Mouse (Mus musculus): Measurements from ENCODE around the gene Rbfox1. TPM values are rescaled to one million over a fixed set of nuclear protein-coding genes. Genes with fewer than 3 reads are reported as not detected.

The Rbfox1 gene
- total and polyA plus RNA-seq, 3 experiments: not detected

DNA sequence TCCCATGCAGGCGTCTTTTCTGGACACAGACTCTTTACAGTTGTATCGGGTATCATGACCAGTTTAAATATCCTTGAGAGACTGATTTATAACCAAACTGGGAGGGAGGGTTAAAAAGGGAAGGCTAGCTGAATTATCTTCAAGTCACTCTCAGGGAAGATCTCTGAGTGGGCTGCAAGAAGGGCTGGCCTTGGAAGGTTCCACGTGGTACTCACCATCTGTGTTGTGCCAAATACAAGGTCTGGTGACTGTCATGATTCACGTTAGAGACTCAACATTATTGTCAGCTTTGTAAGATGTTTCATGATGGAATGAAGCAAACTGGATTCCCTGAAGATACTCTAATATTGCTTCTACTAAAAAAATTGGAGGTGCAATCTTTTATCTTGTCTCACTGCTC is 847.5 kb downstream of the Rbfox1 start:
- H3K4me3 ChIP-seq (ENCODE audit: control insufficient read depth in 1 of 2, insufficient read depth in 1 of 2, low read depth in 2 of 2, low read length in 2 of 2): no peak overlapping the region
- no peaks in the 10 kb centered on the region for H3K79me2 ChIP-seq (ENCODE audit: control insufficient read depth, insufficient read depth, low read length, poor library complexity)
- no peak overlapping the region for H3K9ac ChIP-seq (ENCODE audit: control insufficient read depth, low read depth, low read length, poor library complexity, severe bottlenecking)
- TF ChIP-seq KAT2A (conservative IDR thresholded peaks at IDR 0.05; ENCODE audit: low read depth, low read length) (no peak), GABPA (IDR thresholded peaks at IDR 0.05; ENCODE audit: low read depth, low read length) (no peak), RCOR1 (IDR thresholded peaks at IDR 0.05; ENCODE audit: low read depth, low read length) (no peak), CHD2 (IDR thresholded peaks at IDR 0.05; ENCODE audit: low read length) (no peak), POLR2AphosphoS5 (IDR thresholded peaks at IDR 0.05; ENCODE audit: borderline replicate concordance, low read depth, low read length) (no peak), ZKSCAN1 (IDR thresholded peaks at IDR 0.05; ENCODE audit: low read depth, low read length) (no peak), MEF2A (IDR thresholded peaks at IDR 0.05; ENCODE audit: extremely low read depth, insufficient replicate concordance, low read depth, low read length, poor library complexity, severe bottlenecking) (no peak), MYB (IDR thresholded peaks at IDR 0.05; ENCODE audit: low read depth, low read length) (no peak), SMC3 (IDR thresholded peaks at IDR 0.05; ENCODE audit: low read depth, low read length) (no peak), E2F4 (IDR thresholded peaks at IDR 0.05; ENCODE audit: borderline replicate concordance, low read depth, low read length) (no peak), MAZ (IDR thresholded peaks at IDR 0.05; ENCODE audit: low read depth, low read length) (no peak), MAX (IDR thresholded peaks at IDR 0.05; ENCODE audit: low read length) (no peak)
- H3K27me3 ChIP-seq (ENCODE audit: control insufficient read depth in 1 of 2, insufficient read depth in 2 of 2, low read length in 2 of 2): no peaks in the 10 kb centered on the region
- H3K36me3 ChIP-seq (ENCODE audit: control insufficient read depth in 1 of 2, insufficient read depth in 2 of 2, low read length in 2 of 2): no peaks in the 10 kb centered on the region
- H3K27ac ChIP-seq (ENCODE audit: control insufficient read depth, low read depth, low read length): no peak overlapping the region
- DNase-seq (ENCODE audit: low read depth, low spot score): no peak
- no peaks in the 10 kb centered on the region for H3K9me3 ChIP-seq (replicated peaks; ENCODE audit: insufficient read depth, low read length)
- H3K4me1 ChIP-seq (ENCODE audit: control insufficient read depth in 1 of 2, insufficient read depth in 2 of 2, low read length in 2 of 2): no peaks in the 10 kb centered on the region

DNA sequence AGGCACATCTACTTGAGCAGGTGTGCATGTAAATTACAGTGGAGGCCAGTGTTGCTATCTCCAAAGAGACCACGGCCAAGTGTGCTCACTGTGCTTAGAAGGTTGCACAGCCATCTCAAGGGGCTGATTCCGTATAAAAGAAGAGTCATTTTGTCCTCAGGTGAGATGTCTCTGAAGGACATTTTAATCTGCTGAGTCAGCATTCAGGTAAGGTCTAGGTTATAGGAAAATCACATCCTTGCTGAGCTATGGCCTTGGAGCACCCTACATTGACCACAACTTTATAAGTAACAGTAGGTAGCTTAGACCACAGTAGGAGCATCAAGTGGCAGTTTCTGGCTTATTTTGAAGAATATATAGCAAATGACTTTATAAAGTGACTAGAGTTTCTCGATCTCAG is 848.3 kb downstream of the Rbfox1 start:
- DNase-seq (ENCODE audit: low read depth, low spot score): no peak
- no peaks in the 10 kb centered on the region for H3K79me2 ChIP-seq (ENCODE audit: control insufficient read depth, insufficient read depth, low read length, poor library complexity)
- H3K4me3 ChIP-seq (ENCODE audit: control insufficient read depth in 1 of 2, insufficient read depth in 1 of 2, low read depth in 2 of 2, low read length in 2 of 2): no peak overlapping the region
- no peak overlapping the region for H3K9ac ChIP-seq (ENCODE audit: control insufficient read depth, low read depth, low read length, poor library complexity, severe bottlenecking)
- no peaks in the 10 kb centered on the region for H3K9me3 ChIP-seq (replicated peaks; ENCODE audit: insufficient read depth, low read length)
- H3K36me3 ChIP-seq (ENCODE audit: control insufficient read depth in 1 of 2, insufficient read depth in 2 of 2, low read length in 2 of 2): no peaks in the 10 kb centered on the region
- TF ChIP-seq CHD2 (IDR thresholded peaks at IDR 0.05; ENCODE audit: low read length) (no peak), MAFK (IDR thresholded peaks at IDR 0.05; ENCODE audit: borderline replicate concordance, low read depth, low read length) (peak; percentile 88)
- H3K27me3 ChIP-seq (ENCODE audit: control insufficient read depth in 1 of 2, insufficient read depth in 2 of 2, low read length in 2 of 2): no peaks in the 10 kb centered on the region
- H3K4me1 ChIP-seq (ENCODE audit: control insufficient read depth in 1 of 2, insufficient read depth in 2 of 2, low read length in 2 of 2): no peaks in the 10 kb centered on the region
- no peak overlapping the region for H3K27ac ChIP-seq (ENCODE audit: control insufficient read depth, low read depth, low read length)

DNA sequence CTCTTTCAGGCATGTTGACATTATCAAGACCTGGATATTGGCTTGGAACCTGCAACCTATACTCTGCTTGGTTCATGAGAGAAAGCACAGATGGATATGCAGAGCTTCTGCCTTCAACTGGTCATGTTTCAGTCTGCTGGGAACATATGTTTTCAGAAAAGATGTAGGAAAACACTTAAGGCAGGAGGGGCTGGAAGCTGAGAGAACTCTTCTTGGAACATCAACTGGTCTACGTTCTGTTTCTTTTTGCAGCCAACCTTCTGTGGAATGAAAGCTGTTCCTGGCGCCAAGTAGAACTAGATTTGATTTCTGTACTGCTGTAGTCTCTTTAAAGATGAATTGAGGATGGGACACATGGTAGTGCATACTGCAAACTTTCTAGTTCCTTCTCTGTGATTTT is 851.4 kb downstream of the Rbfox1 start:
- no peak for DNase-seq (ENCODE audit: low read depth, low spot score)
- TF ChIP-seq MAFK (IDR thresholded peaks at IDR 0.05; ENCODE audit: borderline replicate concordance, low read depth, low read length) (no peak), NELFE (IDR thresholded peaks at IDR 0.05; ENCODE audit: low read depth, low read length) (no peak), CTCF (IDR thresholded peaks at IDR 0.05 in 2 of 3, conservative IDR thresholded peaks at IDR 0.05 in 1 of 3; ENCODE audit: control insufficient read depth in 1 of 3, insufficient read depth in 1 of 3, low read depth in 2 of 3, low read length in 3 of 3, poor library complexity in 1 of 3, severe bottlenecking in 1 of 3) (no peak), EP300 (IDR thresholded peaks at IDR 0.05; ENCODE audit: low read depth in 1 of 2, low read length in 2 of 2) (no peak), CHD2 (IDR thresholded peaks at IDR 0.05; ENCODE audit: low read length) (no peak)
- H3K36me3 ChIP-seq (ENCODE audit: control insufficient read depth in 1 of 2, insufficient read depth in 2 of 2, low read length in 2 of 2): no peaks in the 10 kb centered on the region
- no peaks in the 10 kb centered on the region for H3K4me1 ChIP-seq (ENCODE audit: control insufficient read depth in 1 of 2, insufficient read depth in 2 of 2, low read length in 2 of 2)
- H3K4me3 ChIP-seq (ENCODE audit: control insufficient read depth in 1 of 2, insufficient read depth in 1 of 2, low read depth in 2 of 2, low read length in 2 of 2): no peak overlapping the region
- no peak overlapping the region for H3K27ac ChIP-seq (ENCODE audit: control insufficient read depth, low read depth, low read length)
- no peaks in the 10 kb centered on the region for H3K27me3 ChIP-seq (ENCODE audit: control insufficient read depth in 1 of 2, insufficient read depth in 2 of 2, low read length in 2 of 2)
- no peaks in the 10 kb centered on the region for H3K9me3 ChIP-seq (replicated peaks; ENCODE audit: insufficient read depth, low read length)
- H3K79me2 ChIP-seq (ENCODE audit: control insufficient read depth, insufficient read depth, low read length, poor library complexity): no peaks in the 10 kb centered on the region
- no peak overlapping the region for H3K9ac ChIP-seq (ENCODE audit: control insufficient read depth, low read depth, low read length, poor library complexity, severe bottlenecking)
